Mouse (Mus musculus) adrenal gland, adult 8-10 months (tissue): ENCODE results near the gene Casq2. TPM values are rescaled to one million over a fixed set of nuclear protein-coding genes. Genes with fewer than 3 reads are reported as not detected.
A peak's percentile ranks its signal among the peaks of the same experiment; 100 is the strongest.

Experiments used
- DNase-seq: peaks from one replicate; pipeline ENCODE4 v3.0.0; 2022
- total RNA-seq, 4 experiments: library from RNA; stranded (reverse); gene quantifications; 2 replicates each; pipeline ENCODE4 v1.2.4; 2022

Gene Casq2
- 1 to 10 TPM in 3 of 4 experiments, under 1 TPM in 1; 0.54 to 1.3 (median 1.2) TPM for total RNA-seq

GRCm38 (mm10) chr3:102086283-102086682, at the start of gene Casq2:
TSS of gene Casq2 (plus strand) at chr3:102086415.
- DNase-seq: no peak

DNA sequence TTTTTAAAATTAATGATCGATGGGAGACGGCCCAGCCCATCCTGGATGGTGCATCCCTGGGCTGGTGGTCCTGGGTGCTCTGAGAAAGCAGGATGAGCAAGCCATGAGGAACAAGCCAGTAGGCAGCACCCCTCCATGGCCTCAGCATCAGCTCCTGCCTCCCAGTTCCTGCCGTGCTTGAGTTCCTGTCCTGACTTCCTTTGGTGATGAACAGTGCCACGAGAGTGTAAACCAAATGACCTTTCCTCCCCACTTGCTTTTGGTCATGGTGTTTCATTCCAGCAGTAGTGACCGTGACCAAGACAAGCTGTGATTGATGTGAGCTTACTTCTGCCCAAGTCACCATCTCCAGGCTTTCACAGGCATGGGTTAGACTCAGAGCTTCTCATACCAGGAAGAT, 48.4 kb upstream of the Casq2 start:
- no peak for DNase-seq

DNA sequence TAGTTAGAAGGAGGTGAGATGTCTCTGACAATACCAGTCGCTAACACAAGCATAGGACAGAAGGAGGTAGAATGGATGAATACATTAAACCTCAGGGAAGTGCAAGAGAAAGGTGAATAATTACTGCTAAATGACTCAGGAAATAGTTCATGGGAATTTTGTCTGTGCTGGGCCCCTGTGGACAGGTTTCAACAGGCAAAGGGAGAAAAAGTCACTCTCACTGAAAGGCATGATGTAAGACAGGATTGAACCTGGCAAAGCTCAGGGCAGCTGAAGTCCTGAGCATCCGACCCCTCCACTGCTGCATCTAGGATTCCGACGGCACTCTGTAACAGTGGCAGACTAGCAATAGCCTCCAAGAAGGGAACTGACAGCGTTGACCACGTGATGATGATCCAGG, 47.6 kb upstream of the Casq2 start:
- no peak for DNase-seq

- DNase-seq: no peak
Observed at GRCm38 (mm10) chr3:102041632-102042031, 44.6 kb upstream of the Casq2 start.

DNA sequence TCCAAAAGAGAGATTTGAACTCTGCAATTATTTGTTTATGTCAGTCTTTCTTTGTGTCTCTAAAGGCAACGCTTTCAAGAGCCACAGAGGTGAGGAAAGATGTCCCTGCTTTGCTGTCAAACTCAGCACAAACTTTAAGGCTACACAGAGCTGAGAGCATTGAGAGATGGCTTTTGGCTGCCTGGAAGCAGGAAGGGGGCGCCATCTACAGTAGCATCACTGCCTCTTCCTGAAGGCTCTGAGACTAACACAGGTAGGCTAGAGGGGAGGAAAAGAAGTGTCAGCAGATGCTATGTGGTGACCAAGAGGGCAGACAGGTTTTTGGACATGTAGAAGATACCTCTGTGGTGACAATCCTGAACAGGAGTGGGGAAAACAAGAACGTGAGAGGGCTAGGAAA, 41.1 kb upstream of the Casq2 start:
- no peak for DNase-seq

GRCm38 (mm10) chr3:102047532-102047931, 38.7 kb upstream of the Casq2 start:
- no peak for DNase-seq

DNA sequence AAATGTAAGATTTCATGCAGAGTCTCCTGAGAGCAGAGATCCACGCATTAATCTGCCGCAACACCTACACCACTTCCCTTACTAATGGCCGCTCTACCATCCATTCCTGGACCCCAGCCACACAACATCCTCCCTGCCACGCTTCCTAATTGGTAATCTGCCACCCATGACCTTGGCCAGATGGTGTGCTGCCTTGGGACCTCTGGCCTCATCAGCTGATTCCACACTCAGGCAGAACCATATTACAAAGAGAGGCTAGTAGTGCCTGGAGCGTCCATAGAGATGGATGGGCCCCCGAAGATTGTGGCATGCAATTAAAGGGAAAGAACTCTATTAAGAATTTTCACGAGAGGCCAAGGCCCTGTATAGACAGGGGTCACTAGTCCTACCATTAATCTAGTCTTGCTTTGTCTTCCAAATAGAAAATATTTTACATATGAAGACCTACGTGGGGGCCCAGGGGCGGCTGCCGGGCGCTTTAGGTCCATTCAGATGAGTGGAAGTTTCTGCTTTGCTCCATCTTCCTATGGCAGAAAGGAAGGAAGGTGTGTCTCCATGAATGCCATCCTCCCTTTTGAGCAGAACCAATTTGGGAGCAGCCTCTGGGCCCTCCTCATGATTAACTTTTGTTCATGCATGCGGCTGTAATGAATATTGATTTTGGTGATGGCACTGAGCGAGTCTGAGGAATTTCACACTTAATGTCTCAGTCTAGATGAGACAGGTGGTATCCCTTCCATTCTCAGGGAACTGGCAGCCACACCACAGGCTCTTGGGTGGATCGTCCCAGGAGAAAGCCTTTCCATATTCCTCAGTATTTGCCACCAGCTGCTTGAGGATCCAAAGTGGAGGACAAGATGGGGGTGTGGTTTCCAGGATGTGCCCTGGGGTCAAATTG, 36.8 kb upstream of the Casq2 start:
- no peak for DNase-seq

- no peak for DNase-seq
Observed at GRCm38 (mm10) chr3:102052036-102052435, 34.2 kb upstream of the Casq2 start.

GRCm38 (mm10) chr3:102053293-102053692, 32.9 kb upstream of the Casq2 start:
- no peak for DNase-seq

DNA sequence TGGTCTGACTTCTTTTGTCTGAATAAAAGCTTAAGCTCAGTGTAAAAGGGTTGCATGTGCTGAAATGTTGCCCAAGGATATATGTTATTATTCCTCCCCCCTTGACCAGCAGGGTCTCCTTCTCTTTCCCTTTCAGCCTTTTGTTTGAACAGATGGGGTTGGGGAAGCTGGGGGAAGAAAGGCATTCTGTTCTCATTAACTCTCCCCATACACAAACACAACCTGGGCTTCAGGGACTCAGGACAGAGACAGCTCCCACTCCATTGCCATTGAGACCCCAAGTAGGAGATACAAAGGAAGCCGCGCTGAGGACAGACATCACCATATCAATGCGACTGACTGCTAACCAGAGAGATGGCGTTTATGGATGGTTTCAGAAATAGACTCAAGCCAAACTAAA, 30.3 kb upstream of the Casq2 start:
- no peak for DNase-seq

DNA sequence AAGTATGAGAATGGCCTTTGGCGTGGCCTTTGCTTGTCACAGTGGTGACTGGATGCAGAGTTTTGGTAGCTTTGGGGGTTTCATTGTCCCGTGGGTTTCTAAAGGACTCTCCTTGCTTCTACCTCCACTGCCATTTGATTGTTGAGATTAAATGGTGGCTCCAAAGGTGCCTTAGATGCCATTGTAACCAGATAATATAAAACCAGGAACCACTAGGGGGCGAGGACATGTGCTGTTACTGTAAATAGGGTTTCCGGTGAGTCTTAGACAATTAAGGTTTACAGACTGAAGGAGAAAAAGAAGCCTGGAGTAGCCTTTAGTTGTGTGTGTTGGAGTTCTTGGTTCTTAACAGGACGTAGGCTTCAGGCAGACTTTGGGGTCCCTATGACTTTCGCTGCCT, 26.1 kb upstream of the Casq2 start:
- no peak for DNase-seq

- DNase-seq: peak; percentile 37
Observed at GRCm38 (mm10) chr3:102061923-102062670, 24.1 kb upstream of the Casq2 start.

DNA sequence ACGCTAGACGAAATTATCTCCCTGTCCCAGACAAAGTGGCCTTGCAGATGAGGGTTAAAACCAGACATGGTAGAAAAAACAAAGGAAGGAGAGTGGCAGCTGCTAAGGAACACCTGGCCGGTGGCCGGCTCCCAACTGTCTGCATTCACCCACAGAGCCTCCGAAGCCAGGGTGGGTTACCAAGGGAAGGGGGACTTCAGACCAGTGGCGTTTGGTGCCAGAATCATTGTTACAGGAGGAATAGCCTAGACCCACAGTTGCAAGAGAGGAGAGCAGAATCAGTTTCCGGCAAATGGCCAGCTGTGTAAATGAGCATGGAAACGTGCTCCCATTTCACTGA, 23.6 kb upstream of the Casq2 start:
- DNase-seq: no peak

DNA sequence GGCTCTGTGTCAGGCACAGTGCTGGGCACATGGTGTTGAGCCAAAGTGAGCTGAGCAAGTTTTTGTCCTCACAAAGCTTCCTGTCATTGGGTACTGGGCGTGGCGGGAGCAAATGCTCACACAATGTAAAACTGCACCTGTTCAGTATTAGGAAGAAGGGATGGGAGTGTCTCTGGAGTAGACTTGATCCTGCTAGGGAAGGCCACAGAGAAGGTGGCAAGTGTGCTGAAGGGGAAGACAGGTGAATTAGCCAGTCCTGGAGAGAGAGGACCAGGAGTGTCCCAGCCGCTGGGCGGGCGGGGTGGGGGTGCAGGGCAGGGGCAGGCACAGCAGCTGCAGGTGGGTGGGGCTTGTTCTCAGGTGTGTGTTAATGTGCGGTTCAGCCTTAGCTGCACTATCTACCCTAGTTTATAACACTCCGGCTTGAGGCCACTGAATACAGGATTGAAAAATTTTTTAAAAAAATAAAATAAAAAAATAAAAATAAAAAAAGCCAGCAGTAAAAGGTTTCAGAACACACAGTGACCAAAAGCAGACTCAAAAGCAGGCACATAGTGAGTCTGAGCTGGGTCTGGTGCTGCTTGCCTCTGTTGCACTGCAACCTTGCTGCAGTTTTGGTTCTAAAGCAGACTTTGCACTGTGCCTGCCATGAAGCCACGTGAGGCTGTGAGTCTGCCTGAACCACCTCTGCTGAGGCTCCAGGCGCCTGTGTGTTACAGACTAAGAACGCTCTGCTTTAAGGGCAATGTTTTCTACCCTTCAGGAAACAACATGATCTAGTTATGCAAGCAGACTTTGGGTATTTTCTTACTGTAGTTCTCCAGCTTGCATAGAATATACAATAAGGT, 22.7 kb upstream of the Casq2 start:
- DNase-seq: no peak

GRCm38 (mm10) chr3:102064566-102064965, 21.6 kb upstream of the Casq2 start:
- no peak for DNase-seq

DNA sequence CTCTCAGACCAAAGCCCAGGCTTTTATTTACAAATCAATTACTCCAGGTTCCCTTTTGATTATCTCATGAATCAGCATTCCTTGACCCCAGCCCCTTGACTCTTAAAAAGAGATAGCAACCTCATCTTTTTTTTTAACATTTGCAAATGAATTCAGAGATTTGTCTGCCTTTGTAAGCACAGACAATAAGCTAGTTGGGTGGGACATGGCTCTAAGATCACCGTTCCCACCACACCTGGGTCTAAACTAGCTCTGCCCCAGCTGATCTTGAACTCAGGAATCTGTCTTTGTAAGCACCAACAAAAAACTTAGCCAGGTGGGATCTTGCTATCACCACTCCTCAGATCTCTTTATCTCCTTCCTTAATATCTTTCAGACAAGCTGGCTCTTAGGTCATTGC, 18.9 kb upstream of the Casq2 start:
- DNase-seq: no peak

DNA sequence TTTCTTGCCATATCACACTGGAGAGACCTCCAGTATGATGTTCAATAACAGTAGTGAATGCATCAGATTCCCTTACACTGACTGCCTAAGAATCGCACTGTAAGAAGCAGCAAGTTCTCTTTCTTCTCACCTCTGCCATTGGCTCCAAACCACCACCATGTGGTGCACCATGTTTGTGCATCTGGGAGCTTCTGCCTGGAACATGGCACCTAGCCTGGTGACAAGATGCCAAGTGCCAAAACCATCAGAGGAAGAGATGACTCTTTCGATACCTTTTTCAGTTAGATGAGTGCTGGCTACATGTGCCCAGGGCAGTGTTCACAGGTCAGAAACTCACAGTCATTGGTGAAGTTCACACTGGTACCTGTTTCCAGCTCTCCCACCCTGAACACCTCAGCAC, 18.4 kb upstream of the Casq2 start:
- no peak for DNase-seq

DNA sequence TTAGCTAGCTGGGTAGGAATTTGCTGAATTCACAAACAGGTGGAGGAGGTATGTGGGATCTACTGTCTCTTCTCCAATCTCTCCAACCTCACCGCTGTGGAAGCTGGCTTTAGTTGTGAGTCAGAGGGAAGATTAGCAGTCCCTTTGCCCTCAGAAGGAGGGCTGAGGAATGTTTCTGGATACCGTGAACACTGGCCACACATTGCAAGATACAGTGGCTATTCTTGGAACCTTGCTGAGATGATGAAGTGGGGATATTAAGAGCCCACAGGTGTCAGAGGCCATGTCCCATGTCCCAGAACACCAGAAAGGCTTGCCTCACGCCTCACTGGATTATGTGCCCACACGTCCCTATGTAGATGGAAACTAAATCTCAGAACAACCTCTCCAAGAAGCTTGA, 17.0 kb upstream of the Casq2 start:
- no peak for DNase-seq

DNA sequence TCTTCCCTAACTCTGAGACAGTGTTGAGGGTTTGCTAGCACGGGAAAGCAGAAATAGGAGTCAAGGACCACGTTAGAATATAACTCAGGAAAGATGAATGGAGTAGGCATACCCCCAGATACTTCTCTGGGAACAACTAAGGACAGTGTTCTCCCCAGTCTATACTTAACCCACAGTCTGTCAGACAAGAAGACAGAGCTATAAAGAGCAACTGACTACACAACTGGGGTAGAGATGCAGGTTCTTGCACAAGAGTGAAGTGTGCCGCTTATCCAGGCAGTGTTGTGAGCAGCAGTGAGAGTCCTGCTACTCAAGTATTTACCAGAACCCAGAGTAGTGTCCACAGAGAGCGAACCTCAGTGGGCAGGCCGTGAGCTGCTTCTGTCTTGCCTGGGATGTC, 16.5 kb upstream of the Casq2 start:
- DNase-seq: no peak

DNA sequence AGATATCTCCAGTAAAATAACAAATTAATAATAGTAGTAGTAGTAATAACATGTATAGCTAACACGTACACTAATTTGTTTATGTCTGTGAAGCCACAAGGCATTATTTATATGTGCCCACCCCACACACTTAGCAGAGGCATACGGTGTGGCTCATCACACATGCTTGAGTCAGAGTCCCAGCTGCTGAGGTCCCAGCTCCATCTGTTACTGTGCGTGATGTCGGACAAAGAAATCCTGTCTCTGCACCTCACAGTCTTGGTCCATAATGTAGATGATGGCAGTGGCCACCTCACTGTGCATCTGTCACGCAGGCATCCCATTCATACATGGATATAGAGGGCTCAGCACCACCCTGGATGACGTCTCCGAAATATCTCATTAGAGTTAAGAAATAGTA, 15.9 kb upstream of the Casq2 start:
- DNase-seq: no peak

GRCm38 (mm10) chr3:102071016-102071415, 15.2 kb upstream of the Casq2 start:
- DNase-seq: no peak

- DNase-seq: no peak
Observed at GRCm38 (mm10) chr3:102079413-102079812, 6.8 kb upstream of the Casq2 start.

DNA sequence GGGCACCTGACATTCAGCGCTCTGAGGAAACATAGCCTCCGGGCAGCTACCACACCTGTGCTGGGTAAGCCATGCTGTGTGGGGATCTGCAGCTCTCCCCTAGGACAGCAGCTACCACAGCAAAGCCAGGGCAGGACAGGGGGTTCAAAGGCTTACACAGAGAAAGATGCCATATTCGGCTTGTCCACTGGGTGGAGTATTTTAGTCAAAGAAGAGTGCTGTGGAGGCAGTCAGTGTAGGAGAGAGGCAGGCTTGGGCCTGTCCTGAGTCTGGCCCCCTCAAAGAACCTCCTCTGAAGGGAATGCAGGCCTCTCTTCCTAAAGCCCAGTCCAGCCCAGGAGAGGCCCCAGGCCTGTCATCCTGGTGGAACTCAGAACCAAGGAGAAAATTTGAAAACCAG, 4.4 kb upstream of the Casq2 start:
- DNase-seq: peak; percentile 55
